Mouse (Mus musculus) G1E-ER4 (cell line): ENCODE measurements around the gene Olfr980. TPM values are rescaled to one million over a fixed set of nuclear protein-coding genes. Genes with fewer than 3 reads are reported as not detected.
"Not testable (repeated sequence)": the region's sequence is repeated elsewhere in the genome, so short reads cannot be mapped to it uniquely, and the experiment has no call there.

Experiments
- GATA1 ChIP-seq: IDR thresholded peaks from one replicate; pipeline ENCODE4 v1.8.0; 2012; ENCODE audit warnings: low read length, inconsistent platforms
- polyA plus RNA-seq: library from polyadenylated mRNA; stranded (reverse); fragments of >175 nt; gene quantifications from 2 replicates; pipeline ENCODE4 v1.2.3, GENCODE M21; 2012

The Olfr980 gene
- not detected in 2 replicates for polyA plus RNA-seq

DNA sequence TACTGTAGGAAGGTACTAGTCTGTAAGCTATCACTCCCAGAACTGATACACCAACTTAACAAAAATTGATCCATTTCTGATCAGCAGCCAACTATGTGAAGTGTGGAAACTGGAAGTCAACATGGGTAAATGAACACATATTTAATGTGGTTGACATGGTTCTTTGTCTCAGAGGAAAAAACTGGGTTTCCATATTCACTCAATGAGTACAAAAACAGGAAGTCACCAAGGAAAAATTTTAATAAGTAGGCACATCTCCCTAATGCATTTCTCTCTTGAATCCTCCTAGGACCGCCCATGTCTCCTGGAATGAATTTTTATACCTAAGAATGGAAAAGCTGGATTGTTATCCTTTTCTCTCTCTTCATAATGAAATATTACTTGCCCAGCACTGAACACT, at the start of gene Olfr980:
Gene Olfr980 (minus strand): TSS at position 101 of the 400 bp plus-strand sequence.
- no peak for TF ChIP-seq GATA1

DNA sequence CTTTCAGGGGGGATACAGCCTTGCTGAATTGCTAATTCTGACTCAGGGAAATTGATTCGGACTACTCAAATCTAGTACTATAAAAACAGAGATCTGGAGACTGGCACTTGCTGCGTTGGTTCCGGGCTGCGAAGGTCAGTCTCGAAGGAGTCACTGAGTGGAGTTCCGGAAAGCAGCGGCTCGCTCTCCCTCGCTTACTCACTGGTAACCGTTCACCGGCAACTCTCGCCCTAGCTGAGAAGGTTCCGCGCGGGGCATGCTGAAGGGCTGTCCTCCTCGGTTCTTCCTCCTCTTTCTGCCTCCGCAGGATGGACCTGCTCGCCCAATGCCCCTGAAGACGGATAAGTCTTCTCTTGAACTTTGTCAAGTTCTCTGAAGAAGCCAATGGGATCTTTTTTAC, 40.8 kb upstream of the Olfr980 start:
- TF ChIP-seq GATA1 = no peak

DNA sequence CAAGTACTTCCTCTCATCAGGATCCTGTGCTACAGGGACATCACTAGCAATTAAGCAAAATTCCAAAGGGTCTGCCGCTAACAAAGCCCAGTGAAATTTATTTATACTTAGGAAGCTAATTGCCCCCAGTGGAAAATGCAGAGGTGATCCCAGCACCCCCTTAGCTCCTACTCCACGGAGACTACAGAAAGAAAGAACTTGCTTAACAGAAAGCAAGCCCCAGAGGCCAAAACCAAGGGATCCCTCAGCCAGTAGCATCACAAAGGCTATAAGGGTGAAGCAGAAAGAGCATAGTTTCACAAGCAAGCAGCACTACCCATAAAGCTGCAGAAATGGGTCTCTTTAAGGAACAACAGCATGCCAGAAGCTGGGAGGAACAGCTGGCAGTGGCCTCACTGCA, 11.8 kb upstream of the Olfr980 start, which contains the start of gene Olfr981:
Gene Olfr981 (plus strand): TSS at position 301 of the 400 bp plus-strand sequence.
- no peak for TF ChIP-seq GATA1

DNA sequence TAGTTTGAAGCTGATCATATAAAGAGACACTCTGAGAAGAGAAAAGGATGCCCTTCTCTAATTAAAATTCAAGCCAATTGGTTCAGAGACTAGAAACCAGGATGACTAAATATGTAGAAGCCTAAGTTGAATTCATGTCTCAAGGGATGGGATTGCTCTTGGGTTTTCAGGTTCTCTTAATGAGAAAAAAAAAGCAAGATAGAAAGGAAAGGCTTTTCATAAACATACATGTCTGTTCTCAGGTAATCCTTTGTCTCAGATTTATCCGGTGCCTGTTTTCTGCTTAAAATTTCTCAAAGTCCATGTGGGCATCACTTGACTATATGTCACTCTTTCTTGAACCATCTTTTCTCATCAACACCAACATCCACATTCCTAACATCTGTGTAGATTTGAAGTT, 6.0 kb downstream of the Olfr980 start, which contains the start of gene Olfr979:
Gene Olfr979 (minus strand): TSS at position 101 of the 400 bp plus-strand sequence.
- TF ChIP-seq GATA1 = no peak

GRCm38 (mm10) chr9:39991813-39992212, 17.6 kb downstream of the Olfr980 start, which contains the start of gene Olfr978:
Gene Olfr978, plus strand, starts transcription at chr9:39992113.
- TF ChIP-seq GATA1 = no peak

GRCm38 (mm10) chr9:39961033-39961432, 48.3 kb downstream of the Olfr980 start, which contains the start of gene Olfr976:
Gene Olfr976, minus strand, starts transcription at chr9:39961133.
- not testable (repeated sequence) for TF ChIP-seq GATA1

Other genes with a start within 250 kb of the Olfr980 start
- gene Olfr968, start 226.3 kb downstream of the Olfr980 start, polyA plus RNA-seq = not detected in 2 replicates
- not detected in 2 replicates for gene Olfr969, start 218.6 kb downstream of the Olfr980 start, polyA plus RNA-seq
- not detected in 2 replicates for gene Olfr970, start 200.7 kb downstream of the Olfr980 start, polyA plus RNA-seq
- gene Olfr971, start 172.7 kb downstream of the Olfr980 start, polyA plus RNA-seq = not detected in 2 replicates
- not detected in 2 replicates for gene Olfr972, start 143.2 kb downstream of the Olfr980 start, polyA plus RNA-seq
- not detected in 2 replicates for gene Olfr229, start 102.2 kb downstream of the Olfr980 start, polyA plus RNA-seq
- not detected in 2 replicates for gene Olfr974, start 72.1 kb downstream of the Olfr980 start, polyA plus RNA-seq
- gene Olfr975, start 57.5 kb downstream of the Olfr980 start, polyA plus RNA-seq = not detected in 2 replicates
- not detected in 2 replicates for gene Olfr976, start 48.4 kb downstream of the Olfr980 start, polyA plus RNA-seq
- not detected in 2 replicates for gene Olfr978, start 17.5 kb downstream of the Olfr980 start, polyA plus RNA-seq
- not detected in 2 replicates for gene Olfr979, start 6.1 kb downstream of the Olfr980 start, polyA plus RNA-seq
- not detected in 2 replicates for gene Olfr981, start 11.9 kb upstream of the Olfr980 start, polyA plus RNA-seq
- gene Olfr982, start 64.2 kb upstream of the Olfr980 start, polyA plus RNA-seq = not detected in 2 replicates
- not detected in 2 replicates for gene Olfr983, start 84.0 kb upstream of the Olfr980 start, polyA plus RNA-seq
- gene Olfr984, start 104.6 kb upstream of the Olfr980 start, polyA plus RNA-seq = not detected in 2 replicates
- not detected in 2 replicates for gene Olfr985, start 120.6 kb upstream of the Olfr980 start, polyA plus RNA-seq
- not detected in 2 replicates for gene Tmem225, start 138.5 kb upstream of the Olfr980 start, polyA plus RNA-seq
- gene Olfr986, start 171.3 kb upstream of the Olfr980 start, polyA plus RNA-seq = not detected in 2 replicates
- 0.55 and 0.66 TPM in 2 replicates for gene Zfp202, start 182.7 kb upstream of the Olfr980 start, polyA plus RNA-seq